Mouse (Mus musculus): ENCODE results near the gene Dagla. TPM values are rescaled to one million over a fixed set of nuclear protein-coding genes. Genes with fewer than 3 reads are reported as not detected.

The Dagla gene
- polyA plus RNA-seq, 1 experiment from 2014 or later: 3.1 TPM

DNA sequence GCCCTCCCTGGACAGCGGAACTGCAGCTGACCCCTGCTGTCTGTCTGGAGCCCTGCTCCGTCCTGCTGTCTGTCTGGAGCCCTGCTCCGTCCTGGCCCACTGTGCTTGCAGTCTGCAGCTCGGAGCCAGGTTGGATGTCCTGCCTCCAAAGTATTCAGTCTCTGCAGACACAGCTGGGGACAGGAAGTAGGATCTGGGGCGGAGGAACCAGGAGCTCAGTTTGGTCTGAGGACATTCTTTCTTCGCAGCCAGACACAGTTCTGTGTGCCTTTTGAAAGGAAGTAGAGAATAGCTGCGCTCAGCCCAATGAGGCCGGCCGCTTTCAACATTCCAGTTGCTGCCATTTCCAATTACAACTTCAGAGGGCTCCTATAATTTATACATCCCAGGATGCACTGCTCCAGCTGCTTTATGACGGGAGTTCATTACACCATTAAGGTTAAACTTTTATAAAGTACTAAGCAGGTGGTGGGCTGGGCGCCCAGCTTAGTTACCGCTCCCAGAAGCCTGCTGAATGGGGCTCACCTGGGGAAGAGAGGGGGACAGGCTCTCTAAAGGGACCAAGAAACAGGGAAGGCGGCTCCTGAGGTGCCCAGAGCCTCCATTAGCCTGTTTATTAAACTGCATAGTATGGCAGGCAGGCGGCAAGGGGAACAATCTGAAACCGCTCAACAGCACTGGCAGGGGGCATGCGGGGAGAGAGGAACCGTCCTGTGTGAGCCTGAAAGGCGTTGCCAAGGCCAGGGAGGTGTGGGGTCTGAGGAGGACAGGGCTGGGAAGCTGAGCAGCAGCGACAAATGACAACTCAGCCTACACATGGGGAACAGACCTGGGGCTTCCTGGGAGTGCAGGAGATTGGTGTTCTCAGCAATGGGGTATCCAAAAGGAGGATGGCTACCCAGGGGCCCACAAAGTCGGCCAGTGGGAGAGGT lies 9.8 kb downstream of the Dagla start:
- Histone ChIP-seq H3K4me3 (no peak overlapping the region), H3K27ac (peak overlapping the region; percentile 90), H3K27me3 (no peaks in the 10 kb centered on the region), H3K9me3 (no peaks in the 10 kb centered on the region), H3K36me3 (no peaks in the 10 kb centered on the region), H3K4me1 (peaks cover 85% of the 10 kb centered on the region), H3K4me2 (0 out of 2 replicates have a peak overlapping the region, but pooled peaks have one; percentile 6), H3K9ac (no peak overlapping the region)
- ATAC-seq (ENCODE audit: borderline replicate concordance, extremely low read depth, low FRiP score, low TSS enrichment): no peak
- 43% methylated on average over 20 of the region's 20 CpGs for WGBS

DNA sequence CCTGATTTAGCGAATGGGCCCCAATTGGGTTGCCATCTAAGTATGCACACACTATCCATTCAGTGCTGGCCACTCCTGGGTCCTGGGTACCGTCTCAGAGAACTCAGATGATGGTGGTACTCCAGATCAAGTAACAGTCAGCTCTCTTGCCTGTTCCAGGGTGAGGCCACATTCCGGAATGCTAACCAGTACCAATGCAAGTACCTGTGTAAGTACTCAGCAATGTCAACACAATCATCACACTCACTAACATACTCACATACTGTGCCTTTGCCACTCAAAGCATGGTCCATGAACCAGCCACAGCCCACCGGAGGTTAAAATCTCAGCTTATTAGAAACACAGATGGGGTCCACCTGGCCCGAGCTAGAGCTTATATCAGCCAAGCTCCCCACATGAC lies 10.7 kb downstream of the Dagla start:
- no peak for ATAC-seq (ENCODE audit: borderline replicate concordance, extremely low read depth, low FRiP score, low TSS enrichment)

DNA sequence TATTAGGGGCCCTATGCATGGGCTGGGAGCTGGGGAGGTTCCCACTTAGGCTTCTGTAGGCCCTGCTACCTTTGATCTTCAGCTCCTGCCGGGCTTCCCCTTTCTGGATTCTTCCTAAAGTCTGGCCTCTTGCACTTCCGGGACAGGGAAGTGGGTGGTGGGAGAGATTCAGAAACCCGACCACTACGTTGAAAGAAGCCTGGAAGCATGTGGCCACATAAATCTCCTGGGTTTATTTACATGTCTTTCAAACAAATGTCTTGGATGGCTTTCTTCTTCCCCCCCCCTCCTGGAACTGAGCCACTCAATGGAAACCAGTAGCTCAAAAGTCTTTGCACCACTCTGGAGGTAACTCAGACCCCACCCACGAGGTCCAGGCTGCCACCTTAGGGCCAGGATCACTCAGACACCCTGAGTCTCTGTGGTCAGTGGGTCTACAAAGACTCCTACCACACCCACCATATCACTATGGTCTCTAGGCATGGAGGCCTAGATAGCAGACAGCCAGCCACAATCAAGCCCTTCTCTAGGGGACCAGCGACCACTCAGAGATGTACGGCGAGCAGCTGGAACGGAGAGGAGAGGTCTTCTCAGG lies 12.7 kb downstream of the Dagla start:
- peaks cover 95% of the 10 kb centered on the region for H3K4me1 ChIP-seq
- 36% methylated on average over 9 of the region's 9 CpGs for WGBS

More for the DNA sequence above, 10.7 kb downstream of the Dagla start:
- no peak overlapping the region for H3K4me3 ChIP-seq
- WGBS: 70% methylated on average over 5 of the region's 5 CpGs
- H3K9ac ChIP-seq: no peak overlapping the region
- H3K36me3 ChIP-seq: no peaks in the 10 kb centered on the region
- peak overlapping the region; percentile 90 for H3K27ac ChIP-seq
- H3K4me2 ChIP-seq: no peak overlapping the region
- H3K4me1 ChIP-seq: peaks cover 94% of the 10 kb centered on the region
- no peaks in the 10 kb centered on the region for H3K27me3 ChIP-seq
- no peaks in the 10 kb centered on the region for H3K9me3 ChIP-seq

DNA sequence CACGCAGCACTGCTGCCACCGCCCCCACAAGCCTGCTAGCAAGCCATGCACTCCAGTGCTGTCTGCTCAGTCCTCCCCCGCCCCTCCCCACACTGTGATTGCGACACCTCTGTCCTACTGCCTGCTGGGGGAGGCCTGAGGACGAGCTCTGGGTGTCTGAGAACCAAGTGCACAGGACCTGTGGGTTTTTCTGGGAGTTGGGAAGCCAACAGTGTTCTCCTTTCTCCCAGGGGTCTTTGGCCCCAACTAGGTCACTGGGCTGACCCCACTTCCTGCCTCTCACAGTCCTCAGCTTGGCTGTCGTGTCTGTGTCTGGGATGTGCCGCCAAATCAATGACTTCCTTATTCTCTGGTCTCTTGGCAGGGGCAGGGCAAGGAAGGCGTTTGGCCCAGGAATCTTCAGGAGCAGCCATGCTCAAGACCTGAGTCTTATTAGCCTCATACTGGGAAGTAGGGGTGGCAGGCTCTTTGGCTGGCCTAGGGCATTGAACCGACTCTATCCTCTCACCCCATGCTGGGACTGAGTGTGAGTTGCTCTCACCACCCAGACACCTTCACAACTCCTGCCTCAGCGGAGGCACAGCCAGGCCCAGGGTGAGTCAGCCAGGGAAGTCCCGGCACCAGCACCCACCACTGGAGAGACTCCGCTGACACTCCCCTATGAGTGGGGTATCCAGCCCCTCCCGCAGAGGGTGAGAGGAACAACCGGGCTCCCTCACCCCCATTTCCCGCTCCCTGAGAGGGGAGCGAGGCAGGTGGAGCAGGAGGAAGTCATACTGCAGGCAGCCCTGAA lies 14.3 kb downstream of the Dagla start:
- ATAC-seq (ENCODE audit: borderline replicate concordance, extremely low read depth, low FRiP score, low TSS enrichment): peak; percentile 43; the same call in 1 of the 2 replicates
- Histone ChIP-seq H3K9ac (no peak overlapping the region), H3K9me3 (no peaks in the 10 kb centered on the region), H3K27me3 (no peaks in the 10 kb centered on the region), H3K27ac (peak overlapping the region; percentile 80), H3K36me3 (no peaks in the 10 kb centered on the region), H3K4me3 (no peak overlapping the region), H3K4me1 (peaks cover 95% of the 10 kb centered on the region), H3K4me2 (no peak overlapping the region)
- WGBS: 44% methylated on average over 16 of the region's 16 CpGs

More for the DNA sequence above, 12.7 kb downstream of the Dagla start:
- Histone ChIP-seq H3K4me2 (0 out of 2 replicates have a peak overlapping the region, but pooled peaks have one; percentile 6), H3K9ac (no peak overlapping the region), H3K4me3 (no peak overlapping the region), H3K36me3 (no peaks in the 10 kb centered on the region), H3K27me3 (no peaks in the 10 kb centered on the region), H3K27ac (peak overlapping the region; percentile 80), H3K9me3 (no peaks in the 10 kb centered on the region)
- no peak for ATAC-seq (ENCODE audit: borderline replicate concordance, extremely low read depth, low FRiP score, low TSS enrichment)

GRCm38 (mm10) chr19:10289609-10290150 lies 15.0 kb downstream of the Dagla start:
- no peak overlapping the region for H3K9ac ChIP-seq
- H3K27ac ChIP-seq: peak overlapping the region; percentile 80
- peaks cover 90% of the 10 kb centered on the region for H3K4me1 ChIP-seq
- no peak overlapping the region for H3K4me2 ChIP-seq
- no peak overlapping the region for H3K4me3 ChIP-seq
- H3K36me3 ChIP-seq: no peaks in the 10 kb centered on the region
- ATAC-seq (ENCODE audit: borderline replicate concordance, extremely low read depth, low FRiP score, low TSS enrichment): 0 out of 2 replicates have a peak, but pooled peaks have one; percentile 4
- H3K9me3 ChIP-seq: no peaks in the 10 kb centered on the region
- H3K27me3 ChIP-seq: no peaks in the 10 kb centered on the region
- 47% methylated on average over 4 of the region's 4 CpGs for WGBS

- no peak overlapping the region for H3K4me3 ChIP-seq
- H3K27ac ChIP-seq: no peak overlapping the region
- no peaks in the 10 kb centered on the region for H3K9me3 ChIP-seq
- no peak overlapping the region for H3K4me2 ChIP-seq
- no peak overlapping the region for H3K9ac ChIP-seq
- H3K36me3 ChIP-seq: no peaks in the 10 kb centered on the region
- ATAC-seq (ENCODE audit: borderline replicate concordance, extremely low read depth, low FRiP score, low TSS enrichment): no peak
- no peaks in the 10 kb centered on the region for H3K27me3 ChIP-seq
- H3K4me1 ChIP-seq: peaks cover 78% of the 10 kb centered on the region
- WGBS: 73% methylated on average over 8 of the region's 8 CpGs
Observed at GRCm38 (mm10) chr19:10288125-10289040, 16.3 kb downstream of the Dagla start.

- Histone ChIP-seq H3K27ac (peak overlapping the region; percentile 90), H3K4me2 (no peak overlapping the region), H3K9me3 (no peaks in the 10 kb centered on the region), H3K4me1 (peaks cover 59% of the 10 kb centered on the region), H3K27me3 (no peaks in the 10 kb centered on the region), H3K4me3 (no peak overlapping the region), H3K9ac (no peak overlapping the region), H3K36me3 (no peaks in the 10 kb centered on the region)
- 57% methylated on average over 10 of the region's 10 CpGs for WGBS
- peak; percentile 47; the same call in 1 of the 2 replicates for ATAC-seq (ENCODE audit: borderline replicate concordance, extremely low read depth, low FRiP score, low TSS enrichment)
Observed at GRCm38 (mm10) chr19:10286458-10286872, 18.2 kb downstream of the Dagla start.

GRCm38 (mm10) chr19:10280771-10281540 lies 23.7 kb downstream of the Dagla start:
- H3K4me1 ChIP-seq: peaks cover 57% of the 10 kb centered on the region
- no peaks in the 10 kb centered on the region for H3K27me3 ChIP-seq
- WGBS: 57% methylated on average over 14 of the region's 14 CpGs
- H3K4me3 ChIP-seq: no peak overlapping the region
- no peaks in the 10 kb centered on the region for H3K36me3 ChIP-seq
- H3K27ac ChIP-seq: no peak overlapping the region
- no peak overlapping the region for H3K4me2 ChIP-seq
- H3K9ac ChIP-seq: no peak overlapping the region
- no peaks in the 10 kb centered on the region for H3K9me3 ChIP-seq
- ATAC-seq (ENCODE audit: borderline replicate concordance, extremely low read depth, low FRiP score, low TSS enrichment): no peak

GRCm38 (mm10) chr19:10279668-10280067 lies 25.0 kb downstream of the Dagla start:
- H3K9ac ChIP-seq: no peak overlapping the region
- H3K4me1 ChIP-seq: peaks cover 49% of the 10 kb centered on the region
- H3K27me3 ChIP-seq: no peaks in the 10 kb centered on the region
- no peaks in the 10 kb centered on the region for H3K36me3 ChIP-seq
- H3K4me3 ChIP-seq: no peak overlapping the region
- no peaks in the 10 kb centered on the region for H3K9me3 ChIP-seq
- H3K4me2 ChIP-seq: no peak overlapping the region
- 64% methylated on average over 9 of the region's 9 CpGs for WGBS
- no peak overlapping the region for H3K27ac ChIP-seq
- no peak for ATAC-seq (ENCODE audit: borderline replicate concordance, extremely low read depth, low FRiP score, low TSS enrichment)

DNA sequence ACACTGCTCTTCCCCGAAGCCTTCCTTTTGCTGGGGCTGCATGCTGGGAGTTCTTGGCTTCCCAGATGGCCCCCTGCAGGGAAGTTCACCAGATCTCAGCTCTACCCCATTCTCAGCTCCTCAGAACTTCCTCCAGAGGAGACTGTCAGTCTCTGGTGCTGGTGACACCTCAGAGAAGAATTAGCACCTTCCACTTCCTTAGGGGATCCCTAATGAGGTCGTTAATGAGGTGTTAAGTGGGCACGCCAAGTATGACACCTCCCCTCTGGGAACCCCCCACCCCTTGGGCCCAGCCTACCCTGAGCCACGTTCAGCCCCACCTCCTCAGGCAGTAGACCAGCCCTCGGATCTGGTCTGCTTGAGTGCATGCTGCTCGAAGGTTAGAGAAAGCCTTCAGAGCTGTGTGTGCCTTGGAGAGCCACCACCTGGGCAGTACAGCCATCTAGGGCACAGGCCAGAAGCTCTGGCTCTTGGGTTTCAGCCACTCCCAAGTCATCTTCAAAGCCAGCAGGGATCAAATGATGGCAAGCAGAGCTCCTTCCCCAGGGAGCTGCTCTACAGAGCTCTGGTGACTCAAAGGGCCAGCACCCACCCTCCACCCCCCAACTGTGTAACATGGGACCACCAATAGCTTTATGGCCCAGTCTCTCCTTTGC lies 25.9 kb downstream of the Dagla start:
- Histone ChIP-seq H3K27ac (peak overlapping the region; percentile 90), H3K9me3 (no peaks in the 10 kb centered on the region), H3K9ac (no peak overlapping the region), H3K4me2 (no peak overlapping the region), H3K4me1 (peaks cover 55% of the 10 kb centered on the region), H3K4me3 (no peak overlapping the region), H3K36me3 (no peaks in the 10 kb centered on the region), H3K27me3 (no peaks in the 10 kb centered on the region)
- 25% methylated on average over 6 of the region's 6 CpGs for WGBS
- ATAC-seq (ENCODE audit: borderline replicate concordance, extremely low read depth, low FRiP score, low TSS enrichment): peak; percentile 9; the same call in 1 of the 2 replicates
